Mouse (Mus musculus): Measurements from ENCODE around the gene Aco2. TPM values are rescaled to one million over a fixed set of nuclear protein-coding genes. Genes with fewer than 3 reads are reported as not detected.

Aco2 gene
- total RNA-seq, 2 experiments from 2014 or later: 423 to 442 TPM

DNA sequence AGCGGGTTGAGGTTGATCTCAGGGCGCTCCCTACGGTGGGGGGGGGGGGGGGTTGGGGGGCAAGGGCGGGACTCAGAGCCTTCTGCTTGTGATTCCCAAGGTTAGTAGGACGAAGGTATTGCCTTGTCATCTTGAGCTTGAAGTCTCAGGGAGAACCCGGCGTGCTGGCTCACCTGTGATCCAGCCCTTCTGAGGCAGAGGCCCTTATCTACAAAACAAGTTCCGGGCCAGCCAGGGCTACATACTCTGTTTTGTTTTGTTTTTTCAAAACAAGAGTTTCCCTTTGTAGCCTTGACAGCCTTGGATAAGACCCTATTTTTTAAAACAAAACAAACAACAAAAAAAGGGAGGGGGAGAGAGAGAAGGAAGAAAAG, 89.0 kb downstream of the Aco2 start:
- no peak for DNase-seq (ENCODE audit: low spot score in 2 of 2)
- intact Hi-C loops (cut with DNase I): no loop called here

DNA sequence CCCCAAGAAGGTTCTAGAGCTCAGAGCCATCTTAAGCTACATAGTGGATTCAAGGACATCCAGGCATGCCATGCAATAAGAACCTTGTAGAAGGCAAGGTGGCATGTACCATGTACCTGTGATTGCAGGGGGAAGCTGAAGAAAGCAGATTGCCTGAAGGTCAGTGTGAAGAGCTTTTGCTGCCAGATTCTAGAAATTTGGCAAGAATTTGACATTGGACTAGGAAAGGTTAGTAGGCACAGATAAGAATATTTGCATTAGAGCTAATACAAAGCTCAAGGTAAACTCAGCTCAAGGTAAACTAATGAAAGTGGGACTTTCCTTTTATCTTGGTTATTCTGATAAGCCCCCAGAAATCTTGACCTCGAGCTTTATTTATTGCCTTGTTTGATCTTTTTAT, 92.2 kb downstream of the Aco2 start:
- intact Hi-C loops (cut with DNase I): no loop called here
- DNase-seq (ENCODE audit: low spot score in 2 of 2): no peak

Other genes starting within 250 kb of the Aco2 start
- gene L3mbtl2, start 208.4 kb upstream of the Aco2 start, total RNA-seq (2021): 10 to 100 TPM; 30.2 to 34.0 TPM
- gene Chadl, start 175.0 kb upstream of the Aco2 start, total RNA-seq (2021): 10 to 100 TPM; 16.2 to 20.7 TPM
- 100 to 1,000 TPM; 174 to 178 TPM for gene Zc3h7b, start 127.3 kb upstream of the Aco2 start, total RNA-seq (2021)
- 100 to 1,000 TPM; 210 to 216 TPM for gene Rangap1, start 126.8 kb upstream of the Aco2 start, total RNA-seq (2021)
- 100 to 1,000 TPM; 220 to 246 TPM for gene Tef, start 69.9 kb upstream of the Aco2 start, total RNA-seq (2021)
- gene Tob2, start 13.5 kb upstream of the Aco2 start, total RNA-seq (2021): 10 to 100 TPM; 25.5 to 27.2 TPM
- gene Phf5a, start 398 bp upstream of the Aco2 start, total RNA-seq (2021): 10 to 100 TPM; 33.7 to 34.7 TPM
- 10 to 100 TPM; 49.8 to 56.5 TPM for gene Polr3h, start 53.9 kb downstream of the Aco2 start, total RNA-seq (2021)
- gene Csdc2, start 64.5 kb downstream of the Aco2 start, total RNA-seq (2021): 10 to 100 TPM; 96.0 to 98.3 TPM
- gene Pmm1, start 88.6 kb downstream of the Aco2 start, total RNA-seq (2021): 100 to 1,000 TPM; 203 to 208 TPM
- not detected for gene 1700029P11Rik, start 108.2 kb downstream of the Aco2 start, total RNA-seq (2021)
- gene Xrcc6, start 115.5 kb downstream of the Aco2 start, total RNA-seq (2021): 10 to 100 TPM; 19.5 to 23.7 TPM
- gene Desi1, start 161.6 kb downstream of the Aco2 start, total RNA-seq (2021): 100 to 1,000 TPM; 106 to 109 TPM
- gene Snu13, start 175.3 kb downstream of the Aco2 start, total RNA-seq (2021): 100 to 1,000 TPM; 101 to 113 TPM
- not detected for gene 4930407I10Rik, start 186.8 kb downstream of the Aco2 start, total RNA-seq (2021)
- gene Mei1, start 197.7 kb downstream of the Aco2 start, total RNA-seq (2021): 1 to 10 TPM; 2.5 to 2.8 TPM

All from left cerebral cortex, postnatal 25 days (tissue).